Mouse (Mus musculus) forebrain, postnatal 0 days (tissue): ENCODE measurements around the gene Myh7b. TPM values are rescaled to one million over a fixed set of nuclear protein-coding genes. Genes with fewer than 3 reads are reported as not detected.

Source experiments
- ATAC-seq: fragments of 200-750 bp; cut with Nextera tagmentation; 2 replicates; pipeline ENCODE4 v1.8.0; 2017; ENCODE audit warnings: mild to moderate bottlenecking, moderate library complexity
- DNase-seq: peaks from one replicate; pipeline ENCODE4 v3.0.0-alpha.2; 2015
- H3K27ac ChIP-seq: fragments of 300-500 bp; sonication (generic); 2 replicates; pipeline ENCODE4 v1.5.1; 2014; ENCODE audit warnings: low read depth, mild to moderate bottlenecking, antibody characterized with exemption, low read length, moderate library complexity, mixed read lengths
- H3K27me3 ChIP-seq: fragments of 300-500 bp; sonication (generic); 2 replicates; pipeline ENCODE4 v1.6.1; 2014; ENCODE audit warnings: mild to moderate bottlenecking, low read length, mixed read lengths; ENCODE audit not compliant: insufficient read depth
- H3K36me3 ChIP-seq: fragments of 300-500 bp; sonication (generic); 2 replicates; pipeline ENCODE4 v1.6.1; 2014; ENCODE audit warnings: mild to moderate bottlenecking, moderate library complexity; ENCODE audit not compliant: insufficient read depth
- H3K4me1 ChIP-seq: fragments of 300-500 bp; sonication (generic); 2 replicates; pipeline ENCODE4 v1.6.1; 2014; ENCODE audit warnings: antibody characterized with exemption; ENCODE audit not compliant: insufficient read depth
- H3K4me2 ChIP-seq: fragments of 300-500 bp; sonication (generic); 2 replicates; pipeline ENCODE4 v1.6.1; 2014; ENCODE audit warnings: low read depth, mild to moderate bottlenecking, moderate library complexity
- H3K4me3 ChIP-seq: fragments of 300-500 bp; sonication (generic); 2 replicates; pipeline ENCODE4 v1.5.1; 2014; ENCODE audit warnings: low read depth, low read length, mixed read lengths
- H3K9ac ChIP-seq: fragments of 300-500 bp; sonication (generic); 2 replicates; pipeline ENCODE4 v1.6.1; 2014; ENCODE audit warnings: mild to moderate bottlenecking
- H3K9me3 ChIP-seq: fragments of 300-500 bp; sonication (generic); 2 replicates; pipeline ENCODE4 v1.6.1; 2016; ENCODE audit warnings: low read length
- CTCF ChIP-seq: sonication (generic); IDR thresholded peaks from 2 replicates; pipeline ENCODE4 v1.5.1; 2016; ENCODE audit warnings: antibody characterized with exemption, control low read depth, low read depth
- WGBS: fragments of 180-500 bp; shearing (Covaris S2); extraction: QIAGEN DNeasy Blood & Tissue Kit; methylation state at CpG from one replicate; pipeline ENCODE4 v1.1.7; 2014; 5-methylcytosine and 5-hydroxymethylcytosine counted together
- polyA plus RNA-seq: library from polyadenylated mRNA; unstranded; fragments of >200 nt; fragmentation: Nextera tagmentation; extraction: Ambion mirVana; gene quantifications from 2 replicates; pipeline ENCODE4 v1.2.1, GENCODE M21; 2015
- total RNA-seq: library from RNA; depleted of rRNA; stranded (reverse); fragments of >200 nt; gene quantifications from 2 replicates; pipeline ENCODE4 v1.2.3, GENCODE M21; 2014

Myh7b gene
- total and polyA plus RNA-seq, 2 experiments from 2014 or later = 0.29 to 2.0 TPM

DNA sequence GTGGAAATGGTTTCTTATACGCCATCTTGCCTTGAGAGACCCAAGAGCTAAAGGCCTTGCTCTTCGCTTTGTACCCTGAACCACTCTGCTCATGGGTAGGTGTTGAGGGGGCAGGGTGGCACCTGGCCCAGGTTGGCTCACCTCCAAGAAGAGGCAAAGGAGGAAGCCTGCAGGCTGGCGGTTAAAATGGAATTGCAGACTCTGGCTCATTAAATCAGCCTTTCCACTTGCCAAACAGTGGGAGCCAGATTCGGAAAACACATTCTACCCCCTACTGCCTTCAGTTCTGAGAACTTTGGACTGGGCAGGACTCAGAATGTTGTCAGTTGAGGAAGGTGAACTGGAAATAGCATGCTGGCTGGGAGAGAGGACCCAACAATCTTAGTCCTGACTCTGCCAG lies 36.3 kb upstream of the Myh7b start:
- H3K27me3 ChIP-seq = no peaks in the 10 kb centered on the region
- no peaks in the 10 kb centered on the region for H3K4me1 ChIP-seq
- DNase-seq (peak; percentile 5), ATAC-seq (no peak)
- no peak overlapping the region for H3K4me2 ChIP-seq
- 61% methylated on average over 4 of the region's 4 CpGs for WGBS
- no peak overlapping the region for H3K27ac ChIP-seq
- no peaks in the 10 kb centered on the region for H3K9me3 ChIP-seq
- H3K36me3 ChIP-seq = no peaks in the 10 kb centered on the region
- H3K9ac ChIP-seq = no peak overlapping the region
- no peak overlapping the region for H3K4me3 ChIP-seq
- TF ChIP-seq CTCF = no peak

DNA sequence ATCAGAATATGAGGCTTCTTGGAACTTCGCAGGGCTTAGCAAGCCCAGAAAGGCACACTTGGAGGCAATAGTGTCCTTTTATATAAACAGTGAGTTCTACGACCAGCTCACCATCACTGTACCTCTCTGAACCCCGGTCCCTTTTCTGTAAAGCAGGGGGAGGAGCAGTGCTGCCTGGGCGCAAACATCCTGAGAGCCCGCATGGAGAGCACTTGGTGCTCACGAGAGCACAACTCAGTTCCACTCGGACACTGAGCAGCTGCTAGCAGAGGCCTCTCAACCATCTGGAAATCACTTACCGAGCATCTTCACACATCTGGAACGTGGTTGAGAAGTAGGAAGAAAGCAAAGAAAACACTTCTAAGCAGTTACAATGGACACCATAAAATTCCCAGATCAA lies 34.4 kb upstream of the Myh7b start:
- ATAC-seq = no peak
- Histone ChIP-seq H3K36me3 (no peaks in the 10 kb centered on the region), H3K9ac (no peak overlapping the region), H3K4me1 (no peaks in the 10 kb centered on the region), H3K4me2 (no peak overlapping the region), H3K27ac (no peak overlapping the region), H3K9me3 (no peaks in the 10 kb centered on the region), H3K4me3 (no peak overlapping the region), H3K27me3 (no peaks in the 10 kb centered on the region)
- DNase-seq = no peak
- TF ChIP-seq CTCF = no peak
- 84% methylated on average over 9 of the region's 9 CpGs for WGBS

DNA sequence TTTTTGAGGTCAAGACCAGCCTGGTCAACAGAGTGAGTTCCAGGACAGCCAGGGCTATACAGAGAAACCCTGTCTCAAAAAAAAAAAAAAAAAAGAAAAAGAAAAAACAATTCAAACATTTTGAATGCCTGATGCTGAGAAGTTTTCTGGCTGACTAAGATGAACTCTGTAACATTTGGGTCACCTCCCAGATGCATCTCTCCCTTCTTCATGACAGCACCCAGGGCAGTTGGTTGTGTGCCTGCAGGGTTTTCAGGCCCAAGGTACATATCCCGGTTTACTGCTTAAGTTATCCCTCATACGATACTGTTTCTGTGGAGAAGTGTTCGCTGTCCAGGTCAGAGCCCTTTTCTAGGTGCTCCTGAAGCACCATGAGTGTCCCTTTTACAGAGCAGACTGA lies 30.7 kb upstream of the Myh7b start:
- Histone ChIP-seq H3K4me1 (no peaks in the 10 kb centered on the region), H3K9me3 (no peaks in the 10 kb centered on the region), H3K27me3 (no peaks in the 10 kb centered on the region), H3K9ac (no peak overlapping the region), H3K4me3 (no peak overlapping the region), H3K36me3 (no peaks in the 10 kb centered on the region), H3K4me2 (no peak overlapping the region), H3K27ac (no peak overlapping the region)
- TF ChIP-seq CTCF = no peak
- ATAC-seq = no peak
- 94% methylated on average over 3 of the region's 3 CpGs for WGBS
- DNase-seq = no peak

DNA sequence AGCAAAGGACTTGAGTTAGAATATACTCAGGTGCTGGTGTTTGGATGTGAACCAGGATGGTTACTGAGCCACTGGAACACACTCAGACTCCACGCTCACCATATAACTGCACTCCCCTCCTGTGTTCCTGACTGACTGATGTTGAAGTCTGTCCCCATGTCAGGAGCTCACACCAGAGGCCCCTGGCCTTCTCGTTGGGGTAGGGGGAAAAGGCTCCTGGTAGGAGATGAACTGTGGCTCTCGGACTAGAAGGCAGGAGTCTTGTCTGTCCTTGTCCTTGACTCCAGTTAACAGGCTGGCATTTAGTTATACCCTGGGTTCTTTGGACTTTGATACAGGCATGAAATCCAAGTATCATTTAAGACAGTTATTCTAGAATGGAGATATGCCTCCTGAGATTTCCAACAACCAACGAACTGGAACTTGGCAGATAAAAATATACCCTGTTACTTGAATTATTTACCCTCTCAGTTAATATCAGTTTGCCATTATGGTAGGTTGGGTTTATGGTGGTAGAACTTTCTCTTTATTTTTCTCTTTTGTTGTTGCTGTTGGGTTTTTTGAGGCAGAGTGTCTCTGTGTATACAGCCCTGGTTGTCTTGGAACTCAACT lies 28.5 kb upstream of the Myh7b start:
- 82% methylated on average over 4 of the region's 4 CpGs for WGBS
- H3K9ac ChIP-seq = no peak overlapping the region
- no peaks in the 10 kb centered on the region for H3K4me1 ChIP-seq
- H3K4me2 ChIP-seq = no peak overlapping the region
- H3K27ac ChIP-seq = no peak overlapping the region
- H3K4me3 ChIP-seq = no peak overlapping the region
- H3K27me3 ChIP-seq = no peaks in the 10 kb centered on the region
- TF ChIP-seq CTCF = no peak
- no peak for DNase-seq
- no peaks in the 10 kb centered on the region for H3K9me3 ChIP-seq
- ATAC-seq = no peak
- no peaks in the 10 kb centered on the region for H3K36me3 ChIP-seq

DNA sequence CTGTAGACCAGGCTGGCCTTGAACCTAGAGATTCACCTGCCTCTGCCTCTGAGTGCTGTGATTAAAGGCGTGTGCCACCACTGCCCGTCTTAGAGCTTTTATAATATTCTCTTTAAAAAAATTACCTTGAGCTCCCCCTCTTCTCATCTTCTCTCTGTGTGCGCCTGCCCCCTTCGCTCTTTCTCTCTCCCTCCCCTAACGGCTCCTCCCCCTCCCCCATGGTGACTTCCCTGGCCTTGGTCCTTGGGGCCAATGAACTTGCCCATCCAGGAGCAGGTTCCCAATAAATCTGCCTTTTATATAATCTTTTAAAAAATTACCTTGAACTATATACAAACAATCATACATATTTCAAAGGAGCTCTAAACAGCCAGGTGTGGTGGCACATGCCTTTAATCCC lies 28.0 kb upstream of the Myh7b start:
- H3K27ac ChIP-seq = no peak overlapping the region
- H3K9ac ChIP-seq = no peak overlapping the region
- no peaks in the 10 kb centered on the region for H3K4me1 ChIP-seq
- WGBS = 86% methylated on average over 5 of the region's 5 CpGs
- no peak for TF ChIP-seq CTCF
- no peak overlapping the region for H3K4me2 ChIP-seq
- no peaks in the 10 kb centered on the region for H3K36me3 ChIP-seq
- ATAC-seq (no peak), DNase-seq (no peak)
- H3K27me3 ChIP-seq = no peaks in the 10 kb centered on the region
- H3K9me3 ChIP-seq = no peaks in the 10 kb centered on the region
- no peak overlapping the region for H3K4me3 ChIP-seq

DNA sequence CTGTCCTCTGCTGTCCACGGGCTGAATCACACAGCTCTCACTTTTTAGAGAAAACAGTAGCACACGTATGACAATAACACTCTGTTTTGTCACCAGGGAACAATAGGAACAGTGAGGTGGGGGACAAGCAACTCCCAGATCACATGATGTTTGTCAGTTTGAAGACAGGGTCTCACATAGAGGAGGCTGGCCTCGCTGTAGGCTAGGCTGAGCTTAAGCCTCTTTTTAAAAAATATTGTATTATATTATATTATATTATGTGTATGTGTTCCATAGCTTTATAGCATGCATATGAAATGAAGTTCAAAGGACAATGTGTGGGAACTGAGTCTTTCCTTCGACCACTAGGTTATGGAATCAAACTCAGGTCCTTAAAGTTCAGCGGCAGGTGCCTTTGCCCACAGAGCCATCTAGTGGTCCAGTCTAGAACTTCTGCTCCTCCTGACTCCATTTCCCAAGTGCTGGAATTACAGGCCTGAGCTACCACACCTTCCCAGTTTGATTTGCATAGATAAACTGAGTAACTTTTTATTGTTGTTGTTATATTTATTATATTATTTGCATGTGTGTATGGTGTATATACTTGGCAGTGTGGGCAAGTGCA lies 27.0 kb upstream of the Myh7b start:
- no peaks in the 10 kb centered on the region for H3K9me3 ChIP-seq
- no peak for ATAC-seq
- peak; percentile 74 for DNase-seq
- no peak overlapping the region for H3K9ac ChIP-seq
- no peak overlapping the region for H3K27ac ChIP-seq
- 43% methylated on average over 5 of the region's 5 CpGs for WGBS
- H3K4me1 ChIP-seq = no peaks in the 10 kb centered on the region
- TF ChIP-seq CTCF = peak; percentile 86
- no peaks in the 10 kb centered on the region for H3K27me3 ChIP-seq
- no peaks in the 10 kb centered on the region for H3K36me3 ChIP-seq
- H3K4me3 ChIP-seq = no peak overlapping the region
- no peak overlapping the region for H3K4me2 ChIP-seq

DNA sequence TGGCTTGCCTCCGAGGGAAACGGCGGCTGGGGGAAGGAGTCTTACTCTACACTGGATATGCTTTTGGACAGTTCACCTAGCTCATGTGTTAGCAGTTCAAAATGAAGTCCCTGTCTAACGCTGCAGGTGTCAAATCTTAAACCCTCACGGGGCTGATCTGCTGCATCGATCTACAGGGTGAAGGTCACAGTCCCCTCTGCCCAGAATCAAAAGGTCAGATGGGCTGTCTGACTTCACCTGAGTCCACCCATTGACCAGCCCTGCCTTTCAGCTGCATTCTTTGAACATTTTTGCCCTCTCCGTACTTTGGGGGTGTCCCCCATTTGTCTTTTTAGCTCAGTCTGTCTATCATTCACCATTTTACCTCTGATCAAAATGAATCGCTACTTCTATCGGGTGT lies 25.9 kb upstream of the Myh7b start:
- ATAC-seq (no peak), DNase-seq (no peak)
- no peaks in the 10 kb centered on the region for H3K4me1 ChIP-seq
- no peaks in the 10 kb centered on the region for H3K9me3 ChIP-seq
- TF ChIP-seq CTCF = no peak
- no peak overlapping the region for H3K4me3 ChIP-seq
- no peak overlapping the region for H3K4me2 ChIP-seq
- H3K27ac ChIP-seq = no peak overlapping the region
- no peaks in the 10 kb centered on the region for H3K27me3 ChIP-seq
- H3K36me3 ChIP-seq = no peaks in the 10 kb centered on the region
- 59% methylated on average over 9 of the region's 9 CpGs for WGBS
- H3K9ac ChIP-seq = no peak overlapping the region
